Mouse (Mus musculus): Measurements from ENCODE around the gene Cyp4f14.
"Not testable (repeated sequence)": the region's sequence is repeated elsewhere in the genome, so short reads cannot be mapped to it uniquely, and the experiment has no call there.

DNA sequence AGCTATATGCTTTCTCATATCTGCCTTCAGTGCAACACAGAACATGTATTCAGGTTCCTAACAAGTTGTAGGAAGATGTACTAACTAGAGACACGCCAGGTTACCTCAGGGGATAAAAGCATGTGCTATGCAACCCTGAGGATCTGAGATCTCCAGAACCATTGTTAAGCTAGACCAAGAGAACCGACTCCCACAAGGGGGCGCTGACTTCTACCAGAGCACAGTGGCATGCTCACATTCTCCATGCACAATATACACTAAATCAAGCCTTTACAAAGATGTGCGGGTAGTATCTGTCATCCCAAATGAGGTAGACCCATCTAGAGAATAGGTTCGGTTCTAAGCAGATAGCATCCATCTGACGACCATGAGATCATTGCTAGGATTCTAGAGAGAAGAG is 60.4 kb downstream of the Cyp4f14 start:
- not testable (repeated sequence) for TF ChIP-seq CTCF, EP300 (IDR thresholded peaks at IDR 0.05; ENCODE audit: low read depth)
